10 mouse cellular contexts compared by ENCODE assay signal in the genomic region with DNA sequence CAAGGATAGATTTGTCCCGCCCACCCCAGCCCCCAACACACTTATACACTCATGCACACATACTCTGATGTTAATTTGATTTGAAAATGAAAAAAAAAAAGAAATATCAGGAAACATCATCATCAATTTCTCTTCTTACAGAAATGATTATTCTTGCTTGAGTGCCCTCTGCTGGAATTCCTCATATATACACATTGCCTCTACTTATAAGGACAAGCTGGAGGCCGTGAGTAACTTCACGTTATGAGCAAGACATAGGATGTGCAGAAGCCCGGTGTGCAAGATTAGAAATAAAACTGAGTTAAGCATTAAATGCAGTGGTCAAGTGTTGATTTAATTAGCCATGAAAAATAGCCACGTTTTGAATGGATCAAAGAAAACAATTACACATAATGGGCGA. TPM values are rescaled to one million over a fixed set of nuclear protein-coding genes. Genes with fewer than 3 reads are reported as not detected.
DNase-seq lines count a peak whose midpoint lies in the region; ATAC-seq and TF ChIP-seq lines count a peak whose summit lies in the region.
"Had no signal": no experiment of that assay in that cellular context is flagged by ENCODE, and none has a peak within 500 bp of the region (broad histone marks: within the 10 kb centered on the region; RNA-seq: fewer than 3 reads in every experiment).

No protein-coding gene starts in this region.

- no peaks in the 10 kb centered on the region for H3K36me3 ChIP-seq in intestine, postnatal 0 days (ENCODE audit: control insufficient read depth, insufficient read depth)
- H3K36me3 ChIP-seq in intestine, embryonic 15.5 days = no peaks in the 10 kb centered on the region
- no peaks in the 10 kb centered on the region for H3K36me3 ChIP-seq in CH12.LX (replicated peaks in 1 of 2; ENCODE audit: control insufficient read depth in 1 of 2, insufficient read depth in 1 of 2, low read length in 1 of 2)
- no peaks in the 10 kb centered on the region for H3K36me3 ChIP-seq in midbrain, embryonic 16.5 days (ENCODE audit: control insufficient read depth, insufficient read depth, low read length)

- peak; percentile 48 for TF ChIP-seq RAD21 in CH12.LX (IDR thresholded peaks at IDR 0.05; ENCODE audit: low read depth, low read length)

- H3K9ac ChIP-seq in intestine, postnatal 0 days (ENCODE audit: low read depth, low read length) = no peak overlapping the region
- H3K9ac ChIP-seq in intestine, embryonic 15.5 days = no peak overlapping the region
- no peak overlapping the region for H3K9ac ChIP-seq in CH12.LX (ENCODE audit: insufficient read depth, low read depth)
- H3K9ac ChIP-seq in midbrain, embryonic 16.5 days (ENCODE audit: low read depth, low read length) = no peak overlapping the region

- TF ChIP-seq EP300 in CH12.LX (IDR thresholded peaks at IDR 0.05; ENCODE audit: low read length) = no peak

- no peak for TF ChIP-seq POLR2A in CH12.LX (IDR thresholded peaks at IDR 0.05; ENCODE audit: low read depth, low read length)

- H3K27ac ChIP-seq in intestine, postnatal 0 days (ENCODE audit: low read depth, low read length) = no peak overlapping the region
- no peak overlapping the region for H3K27ac ChIP-seq in intestine, embryonic 15.5 days
- H3K27ac ChIP-seq in CH12.LX (ENCODE audit: insufficient read depth, low read depth) = no peak overlapping the region
- no peak overlapping the region for H3K27ac ChIP-seq in midbrain, embryonic 16.5 days (ENCODE audit: low read length)

- in situ Hi-C loops in CH12.LX (cut with MboI; ENCODE audit: low pct_ligation_motif_present, low pct_unique_long_range_greater_than_20kb, low sequenced_read_pairs) = loop anchor here (25.0 kb wide), 1 partner anchor 271 kb away; no protein-coding TSS in a partner anchor

- dilution Hi-C loops in CH12.LX (cut with MboI; ENCODE audit: extremely low pct_ligation_motif_present, extremely low pct_unique_long_range_greater_than_20kb, low sequenced_read_pairs) = no loop called here

- H3K79me2 ChIP-seq in CH12.LX (replicated peaks; ENCODE audit: control insufficient read depth, extremely low read depth, insufficient read depth, poor library complexity, severe bottlenecking) = no peaks in the 10 kb centered on the region

- TF ChIP-seq CTCF in intestine, postnatal 0 days (IDR thresholded peaks at IDR 0.05; ENCODE audit: low read depth) = peak; percentile 68
- TF ChIP-seq CTCF in CH12.LX (conservative IDR thresholded peaks at IDR 0.05 in 1 of 2, IDR thresholded peaks at IDR 0.05 in 1 of 2; ENCODE audit: low read depth in 2 of 2, low read length in 2 of 2) = peak in 1 of 2 experiments; percentile 67; a peak in 2 of 4 replicates

- ATAC-seq in intestine, postnatal 0 days = no peak
- ATAC-seq in intestine, embryonic 15.5 days = no peak
- no peak for ATAC-seq in midbrain, embryonic 16.5 days

- DNase-seq in 3T3-L1 (ENCODE audit: low read depth, low spot score) = peak; percentile 64
- peak; percentile 33 for DNase-seq in CH12.LX (ENCODE audit: extremely low read depth)
- peak; percentile 16 for DNase-seq in hindlimb bud, embryonic 11.5 days (ENCODE audit: extremely low spot score, low read depth, low spot score)
- DNase-seq in right cerebral cortex, postnatal 4 days = peak; percentile 13
- DNase-seq in liver = no peak

- H3K4me1 ChIP-seq in intestine, postnatal 0 days (replicated peaks; ENCODE audit: control insufficient read depth, insufficient read depth, low read length) = no peaks in the 10 kb centered on the region
- no peaks in the 10 kb centered on the region for H3K4me1 ChIP-seq in intestine, embryonic 15.5 days (replicated peaks)
- no peaks in the 10 kb centered on the region for H3K4me1 ChIP-seq in CH12.LX (ENCODE audit: control insufficient read depth in 1 of 2, insufficient read depth in 2 of 2)
- no peaks in the 10 kb centered on the region for H3K4me1 ChIP-seq in midbrain, embryonic 16.5 days (ENCODE audit: control insufficient read depth, insufficient read depth, low read length)

- H3K4me3 ChIP-seq in intestine, postnatal 0 days (ENCODE audit: low read depth, low read length) = no peak overlapping the region
- no peak overlapping the region for H3K4me3 ChIP-seq in intestine, embryonic 15.5 days (replicated peaks)
- no peak overlapping the region for H3K4me3 ChIP-seq in CH12.LX (replicated peaks in 1 of 3; ENCODE audit: low read depth in 2 of 3, low read length in 2 of 3, poor library complexity in 1 of 3)
- H3K4me3 ChIP-seq in midbrain, embryonic 16.5 days (ENCODE audit: low read depth, low read length) = no peak overlapping the region

- H3K9me3 ChIP-seq in intestine, postnatal 0 days (ENCODE audit: control insufficient read depth) = no peaks in the 10 kb centered on the region
- no peaks in the 10 kb centered on the region for H3K9me3 ChIP-seq in intestine, embryonic 15.5 days
- H3K9me3 ChIP-seq in CH12.LX (replicated peaks; ENCODE audit: low read length) = no peaks in the 10 kb centered on the region
- no peaks in the 10 kb centered on the region for H3K9me3 ChIP-seq in midbrain, embryonic 16.5 days (replicated peaks; ENCODE audit: control insufficient read depth, low read length, poor library complexity, severe bottlenecking)

- 37% methylated on average over 6 of the region's 6 CpGs for WGBS in intestine, postnatal 0 days
- 46% methylated on average over 6 of the region's 6 CpGs for WGBS in intestine, embryonic 15.5 days
- WGBS in midbrain, embryonic 16.5 days = 47% methylated on average over 6 of the region's 6 CpGs

- H3K27me3 ChIP-seq in intestine, postnatal 0 days (replicated peaks; ENCODE audit: control insufficient read depth, insufficient read depth, low read length) = no peaks in the 10 kb centered on the region
- no peaks in the 10 kb centered on the region for H3K27me3 ChIP-seq in intestine, embryonic 15.5 days (replicated peaks)
- H3K27me3 ChIP-seq in CH12.LX (replicated peaks) = no peaks in the 10 kb centered on the region
- no peaks in the 10 kb centered on the region for H3K27me3 ChIP-seq in midbrain, embryonic 16.5 days (ENCODE audit: control insufficient read depth, insufficient read depth, low read depth, low read length)

- H3K4me2 ChIP-seq in intestine, postnatal 0 days (replicated peaks; ENCODE audit: low read depth) = no peak overlapping the region
- H3K4me2 ChIP-seq in intestine, embryonic 15.5 days (replicated peaks) = no peak overlapping the region
- no peak overlapping the region; the same call in 1 of the 2 replicates for H3K4me2 ChIP-seq in CH12.LX (ENCODE audit: insufficient read depth, low read depth, poor library complexity, severe bottlenecking)
- H3K4me2 ChIP-seq in midbrain, embryonic 16.5 days (ENCODE audit: low read length) = no peak overlapping the region

TF ChIP-seq in CH12.LX, 34 proteins besides CTCF, POLR2A, EP300 and RAD21:
- TF ChIP-seq MAZ (IDR thresholded peaks at IDR 0.05; ENCODE audit: low read depth, low read length) (no peak), ZNF384 (IDR thresholded peaks at IDR 0.05; ENCODE audit: low read depth, low read length) (peak; percentile 41; the same call in 1 of the 2 replicates), MYC (IDR thresholded peaks at IDR 0.05; ENCODE audit: low read depth, low read length) (no peak), CHD2 (IDR thresholded peaks at IDR 0.05; ENCODE audit: low read length) (no peak), MXI1 (IDR thresholded peaks at IDR 0.05; ENCODE audit: low read depth, low read length) (no peak), SMC3 (IDR thresholded peaks at IDR 0.05; ENCODE audit: low read depth, low read length) (peak; percentile 55)
TF ChIP-seq in CH12.LX: peak in this region for 2.

RNA-seq across cellular contexts. Expression of a gene that starts 40.9 kb away (rescaled TPM):
- not detected in 2 replicates for polyA plus RNA-seq in intestine, postnatal 0 days (2015; fragmentation: Nextera tagmentation; extraction: Ambion mirVana)
- not detected in 2 replicates for polyA plus RNA-seq in intestine, embryonic 15.5 days (2015; fragmentation: Nextera tagmentation; extraction: Ambion mirVana)
- total RNA-seq in CH12.LX (2012; rRNA removed) (not detected in 2 replicates), CH12.LX (2014; rRNA removed) (not detected in 2 replicates)
- not detected in 2 replicates for polyA plus RNA-seq in CH12.LX (2012; ENCODE audit: insufficient read length, low read depth)
- not detected in 2 replicates for polyA plus RNA-seq in midbrain, embryonic 16.5 days (2015; fragmentation: Nextera tagmentation; extraction: Ambion mirVana)
- total RNA-seq: common myeloid progenitor, adult 5-6 weeks had no signal
- polyA plus RNA-seq: neural tube, embryonic 11.5 days had no signal
